Mouse (Mus musculus): Measurements from ENCODE around the gene Coro1c. TPM values are rescaled to one million over a fixed set of nuclear protein-coding genes. Genes with fewer than 3 reads are reported as not detected.
A peak's percentile ranks its signal among the peaks of the same experiment; 100 is the strongest.

Coro1c gene
- total and polyA plus RNA-seq, 2 experiments from 2014 or later, result 165 to 311 TPM

GRCm38 (mm10) chr5:113825558-113825957 lies 83.0 kb downstream of the Coro1c start:
- no peak overlapping the region for H3K27ac ChIP-seq (ENCODE audit: low read depth, low read length)
- no peak overlapping the region for H3K9ac ChIP-seq (replicated peaks; ENCODE audit: low read length, poor library complexity, severe bottlenecking)
- 86% methylated on average over 7 of the region's 7 CpGs for WGBS
- H3K27me3 ChIP-seq (ENCODE audit: insufficient read depth, low read length), result no peaks in the 10 kb centered on the region
- no peak for TF ChIP-seq CTCF (IDR thresholded peaks at IDR 0.05)
- DNase-seq (ENCODE audit: low spot score) (no peak), ATAC-seq (ENCODE audit: low FRiP score) (no peak)
- no peak overlapping the region for H3K4me3 ChIP-seq (ENCODE audit: low read depth, low read length)
- H3K4me1 ChIP-seq (ENCODE audit: insufficient read depth, low read length), result no peaks in the 10 kb centered on the region
- H3K9me3 ChIP-seq (ENCODE audit: low read length), result no peaks in the 10 kb centered on the region
- H3K36me3 ChIP-seq (ENCODE audit: insufficient read depth, low read length), result no peaks in the 10 kb centered on the region
- no peak overlapping the region for H3K4me2 ChIP-seq (ENCODE audit: low read depth, low read length, poor library complexity, severe bottlenecking)

GRCm38 (mm10) chr5:113824228-113824627 lies 84.3 kb downstream of the Coro1c start:
- Histone ChIP-seq H3K9ac (replicated peaks; ENCODE audit: low read length, poor library complexity, severe bottlenecking) (no peak overlapping the region), H3K36me3 (ENCODE audit: insufficient read depth, low read length) (no peaks in the 10 kb centered on the region), H3K27me3 (ENCODE audit: insufficient read depth, low read length) (no peaks in the 10 kb centered on the region), H3K4me3 (ENCODE audit: low read depth, low read length) (no peak overlapping the region), H3K4me2 (ENCODE audit: low read depth, low read length, poor library complexity, severe bottlenecking) (no peak overlapping the region), H3K27ac (ENCODE audit: low read depth, low read length) (no peak overlapping the region), H3K9me3 (ENCODE audit: low read length) (no peaks in the 10 kb centered on the region), H3K4me1 (ENCODE audit: insufficient read depth, low read length) (no peaks in the 10 kb centered on the region)
- TF ChIP-seq CTCF (IDR thresholded peaks at IDR 0.05), result no peak
- DNase-seq (ENCODE audit: low spot score) (no peak), ATAC-seq (ENCODE audit: low FRiP score) (no peak)
- WGBS, result 88% methylated on average over 4 of the region's 4 CpGs

- H3K4me2 ChIP-seq (ENCODE audit: low read depth, low read length, poor library complexity, severe bottlenecking), result no peak overlapping the region
- no peak for ATAC-seq (ENCODE audit: low FRiP score)
- H3K27ac ChIP-seq (ENCODE audit: low read depth, low read length), result peak overlapping the region; percentile 44; the same call in 1 of the 2 replicates
- H3K4me3 ChIP-seq (ENCODE audit: low read depth, low read length), result no peak overlapping the region
- no peak overlapping the region for H3K9ac ChIP-seq (replicated peaks; ENCODE audit: low read length, poor library complexity, severe bottlenecking)
- H3K9me3 ChIP-seq (ENCODE audit: low read length), result no peaks in the 10 kb centered on the region
- TF ChIP-seq CTCF (IDR thresholded peaks at IDR 0.05), result no peak
- 0 out of 2 replicates have a peak, but pooled peaks cover 5% of the 10 kb centered on the region for H3K27me3 ChIP-seq (ENCODE audit: insufficient read depth, low read length)
- no peaks in the 10 kb centered on the region for H3K36me3 ChIP-seq (ENCODE audit: insufficient read depth, low read length)
- peak; percentile 74 for DNase-seq (ENCODE audit: low spot score)
- H3K4me1 ChIP-seq (ENCODE audit: insufficient read depth, low read length), result peaks cover 8% of the 10 kb centered on the region
- WGBS, result 57% methylated on average over 14 of the region's 14 CpGs
Observed at GRCm38 (mm10) chr5:113818572-113818971, 90.0 kb downstream of the Coro1c start.

GRCm38 (mm10) chr5:113815638-113816152 lies 92.9 kb downstream of the Coro1c start:
- Histone ChIP-seq H3K4me2 (ENCODE audit: low read depth, low read length, poor library complexity, severe bottlenecking) (no peak overlapping the region), H3K9me3 (ENCODE audit: low read length) (no peaks in the 10 kb centered on the region), H3K36me3 (ENCODE audit: insufficient read depth, low read length) (no peaks in the 10 kb centered on the region), H3K4me3 (ENCODE audit: low read depth, low read length) (no peak overlapping the region), H3K27me3 (ENCODE audit: insufficient read depth, low read length) (0 out of 2 replicates have a peak, but pooled peaks cover 5% of the 10 kb centered on the region), H3K4me1 (ENCODE audit: insufficient read depth, low read length) (peaks cover 8% of the 10 kb centered on the region), H3K9ac (replicated peaks; ENCODE audit: low read length, poor library complexity, severe bottlenecking) (no peak overlapping the region), H3K27ac (ENCODE audit: low read depth, low read length) (no peak overlapping the region)
- DNase-seq (ENCODE audit: low spot score), result peak; percentile 74
- WGBS, result 15% methylated on average over 15 of the region's 15 CpGs
- no peak for ATAC-seq (ENCODE audit: low FRiP score)
- TF ChIP-seq CTCF (IDR thresholded peaks at IDR 0.05), result peak; percentile 82

- Histone ChIP-seq H3K4me1 (ENCODE audit: insufficient read depth, low read length) (peaks cover 8% of the 10 kb centered on the region), H3K4me2 (ENCODE audit: low read depth, low read length, poor library complexity, severe bottlenecking) (no peak overlapping the region), H3K9me3 (ENCODE audit: low read length) (no peaks in the 10 kb centered on the region), H3K27ac (ENCODE audit: low read depth, low read length) (no peak overlapping the region), H3K4me3 (ENCODE audit: low read depth, low read length) (no peak overlapping the region), H3K27me3 (ENCODE audit: insufficient read depth, low read length) (0 out of 2 replicates have a peak, but pooled peaks cover 5% of the 10 kb centered on the region), H3K36me3 (ENCODE audit: insufficient read depth, low read length) (no peaks in the 10 kb centered on the region), H3K9ac (replicated peaks; ENCODE audit: low read length, poor library complexity, severe bottlenecking) (no peak overlapping the region)
- no peak for TF ChIP-seq CTCF (IDR thresholded peaks at IDR 0.05)
- no peak for DNase-seq (ENCODE audit: low spot score)
- ATAC-seq (ENCODE audit: low FRiP score), result no peak
- WGBS, result 58% methylated on average over 11 of the region's 11 CpGs
Observed at GRCm38 (mm10) chr5:113815041-113815389, 93.5 kb downstream of the Coro1c start.

GRCm38 (mm10) chr5:113814111-113815040 lies 94.2 kb downstream of the Coro1c start:
- H3K4me3 ChIP-seq (ENCODE audit: low read depth, low read length), result no peak overlapping the region
- ATAC-seq (ENCODE audit: low FRiP score), result no peak
- WGBS, result 39% methylated on average over 27 of the region's 27 CpGs
- no peak overlapping the region for H3K9ac ChIP-seq (replicated peaks; ENCODE audit: low read length, poor library complexity, severe bottlenecking)
- 0 out of 2 replicates have a peak, but pooled peaks cover 5% of the 10 kb centered on the region for H3K27me3 ChIP-seq (ENCODE audit: insufficient read depth, low read length)
- H3K4me2 ChIP-seq (ENCODE audit: low read depth, low read length, poor library complexity, severe bottlenecking), result no peak overlapping the region
- no peak overlapping the region for H3K27ac ChIP-seq (ENCODE audit: low read depth, low read length)
- peaks cover 8% of the 10 kb centered on the region for H3K4me1 ChIP-seq (ENCODE audit: insufficient read depth, low read length)
- TF ChIP-seq CTCF (IDR thresholded peaks at IDR 0.05), result no peak
- no peaks in the 10 kb centered on the region for H3K9me3 ChIP-seq (ENCODE audit: low read length)
- DNase-seq (ENCODE audit: low spot score), result no peak
- H3K36me3 ChIP-seq (ENCODE audit: insufficient read depth, low read length), result no peaks in the 10 kb centered on the region

Measured in midbrain, postnatal 0 days (tissue).